Mouse (Mus musculus): ENCODE measurements around the gene Hsp90aa1.

DNA sequence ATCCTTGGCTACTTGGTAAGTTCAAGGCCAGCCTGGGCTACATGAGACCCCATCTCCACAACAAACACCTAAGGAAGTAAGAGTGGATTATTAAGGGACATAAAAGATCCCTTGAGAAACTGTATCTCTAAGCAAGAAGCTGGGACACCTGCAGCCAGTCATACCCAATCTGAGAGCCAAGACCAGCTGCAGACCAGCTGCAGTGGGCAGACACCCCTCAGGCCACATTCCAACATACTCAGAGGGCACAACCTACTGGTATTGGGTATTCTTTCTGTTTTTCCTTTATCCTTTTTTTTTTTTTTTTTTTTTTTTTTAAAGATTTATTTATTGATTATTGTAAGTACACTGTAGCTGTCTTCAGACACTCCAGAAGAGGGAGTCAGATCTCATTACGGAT, 18.9 kb downstream of the Hsp90aa1 start:
- TF ChIP-seq CTCF (IDR thresholded peaks at IDR 0.05; ENCODE audit: low read depth, low read length) (no peak), POLR2A (IDR thresholded peaks at IDR 0.05; ENCODE audit: borderline replicate concordance, low read depth, low read length) (no peak)
